Mouse (Mus musculus) cortical plate, adult 2 months (tissue): Measurements from ENCODE around the gene Clptm1.

ENCODE experiments used
- CTCF ChIP-seq: fragments of 200-500 bp; IDR thresholded peaks from 2 replicates; pipeline ENCODE4 v1.5.1; 2011; ENCODE audit warnings: mild to moderate bottlenecking, control low read depth, low read length; ENCODE audit not compliant: insufficient read depth; ENCODE audit errors: extremely low read depth
- POLR2A ChIP-seq: fragments of 200-500 bp; IDR thresholded peaks from 2 replicates; pipeline ENCODE4 v1.6.1; 2011; ENCODE audit warnings: mild to moderate bottlenecking, low read length, control low read depth; ENCODE audit not compliant: insufficient read depth; ENCODE audit errors: extremely low read depth

GRCm38 (mm10) chr7:19713196-19713595, 48.4 kb upstream of the Clptm1 start:
- peak; percentile 33 for TF ChIP-seq CTCF
- TF ChIP-seq POLR2A = no peak
